ENCODE assay signal across 8 mouse cellular contexts in genomic region chr8:70541081-70541480, GRCm38 (mm10). TPM values are rescaled to one million over a fixed set of nuclear protein-coding genes. Genes with fewer than 3 reads are reported as not detected.
DNase-seq lines count a peak whose midpoint lies in the region; ATAC-seq and TF ChIP-seq lines count a peak whose summit lies in the region.

No protein-coding gene starts in this region.

- H3K4me2 ChIP-seq in embryonic facial prominence, embryonic 14.5 days (ENCODE audit: low read depth, low read length), result peak overlapping the region; percentile 87
- H3K4me2 ChIP-seq in intestine, embryonic 16.5 days (ENCODE audit: low read depth, low read length), result peak overlapping the region; percentile 93
- H3K4me2 ChIP-seq in myocyte (ENCODE audit: low read depth), result peak overlapping the region; percentile 97

- H3K9me3 ChIP-seq in embryonic facial prominence, embryonic 14.5 days (ENCODE audit: control insufficient read depth, low read length), result no peaks in the 10 kb centered on the region
- no peaks in the 10 kb centered on the region for H3K9me3 ChIP-seq in intestine, embryonic 16.5 days (ENCODE audit: control insufficient read depth, low read length)

- no peak overlapping the region for H3ac ChIP-seq in myocyte (ENCODE audit: control insufficient read depth, insufficient read length)

- no peak for TF ChIP-seq CTCF in left cerebral cortex, adult 2 months (IDR thresholded peaks at IDR 0.05)

- H3K4me3 ChIP-seq in left cerebral cortex, adult 2 months, result peak overlapping the region; percentile 70
- H3K4me3 ChIP-seq in embryonic facial prominence, embryonic 14.5 days (ENCODE audit: low read depth, low read length), result peak overlapping the region; percentile 73; the same call in 1 of the 2 replicates
- peak overlapping the region; percentile 83; the same call in 1 of the 2 replicates for H3K4me3 ChIP-seq in intestine, embryonic 16.5 days (ENCODE audit: low read length)
- H3K4me3 ChIP-seq in myocyte, result peak overlapping the region; percentile 91

- H3K4me1 ChIP-seq in embryonic facial prominence, embryonic 14.5 days (ENCODE audit: control insufficient read depth, insufficient read depth, low read length), result peaks cover 14% of the 10 kb centered on the region
- H3K4me1 ChIP-seq in intestine, embryonic 16.5 days (ENCODE audit: control insufficient read depth, insufficient read depth, low read length), result peaks cover 41% of the 10 kb centered on the region

- ATAC-seq in embryonic facial prominence, embryonic 14.5 days (ENCODE audit: low read depth), result no peak
- ATAC-seq in intestine, embryonic 16.5 days, result no peak
- no peak for ATAC-seq in granulocyte monocyte progenitor cell, adult 5-6 weeks (replicated peaks; ENCODE audit: poor library complexity, severe bottlenecking)

- 75% methylated on average over 5 of the region's 5 CpGs for WGBS in embryonic facial prominence, embryonic 14.5 days
- WGBS in intestine, embryonic 16.5 days, result 78% methylated on average over 5 of the region's 5 CpGs

- peak overlapping the region; percentile 84 for H3K9ac ChIP-seq in embryonic facial prominence, embryonic 14.5 days (ENCODE audit: low read depth, low read length)
- H3K9ac ChIP-seq in intestine, embryonic 16.5 days (ENCODE audit: low read depth, low read length), result peak overlapping the region; percentile 93

- TF ChIP-seq POLR2A in myocyte (IDR thresholded peaks at IDR 0.05; ENCODE audit: insufficient read length, low read depth), result no peak

- DNase-seq in left cerebral cortex, adult 2 months (ENCODE audit: extremely low spot score in 1 of 2, low spot score in 2 of 2), result no peak
- no peak for DNase-seq in left cerebral cortex, postnatal 10 days (ENCODE audit: extremely low spot score in 1 of 2, low spot score in 2 of 2)
- no peak for DNase-seq in embryonic facial prominence, embryonic 14.5 days (ENCODE audit: low spot score)
- DNase-seq in ovary, postnatal 10 days (ENCODE audit: low spot score), result no peak
- no peak for DNase-seq in thymus, postnatal 4 days

- no peak overlapping the region for H3K27ac ChIP-seq in left cerebral cortex, adult 2 months
- H3K27ac ChIP-seq in embryonic facial prominence, embryonic 14.5 days (replicated peaks; ENCODE audit: low read depth, low read length), result no peak overlapping the region
- H3K27ac ChIP-seq in intestine, embryonic 16.5 days (ENCODE audit: low read length), result peak overlapping the region; percentile 95; the same call in 1 of the 2 replicates

- peaks cover 10% of the 10 kb centered on the region for H3K36me3 ChIP-seq in embryonic facial prominence, embryonic 14.5 days (ENCODE audit: control insufficient read depth, insufficient read depth, low read length)
- H3K36me3 ChIP-seq in intestine, embryonic 16.5 days (ENCODE audit: control insufficient read depth, insufficient read depth, low read length), result 0 out of 2 replicates have a peak, but pooled peaks cover 3% of the 10 kb centered on the region
- peaks cover 5% of the 10 kb centered on the region for H3K36me3 ChIP-seq in myocyte (ENCODE audit: control insufficient read depth, insufficient read depth)

- intact Hi-C loops in left cerebral cortex, adult 2 months (cut with DNase I), result no loop called here
- intact Hi-C loops in left cerebral cortex, postnatal 10 days (cut with DNase I), result no loop called here

- H3K79me2 ChIP-seq in myocyte (ENCODE audit: control insufficient read depth, insufficient read depth), result peaks cover 61% of the 10 kb centered on the region

- no peaks in the 10 kb centered on the region for H3K27me3 ChIP-seq in embryonic facial prominence, embryonic 14.5 days (replicated peaks; ENCODE audit: control insufficient read depth, insufficient read depth, low read length)
- no peaks in the 10 kb centered on the region for H3K27me3 ChIP-seq in intestine, embryonic 16.5 days (replicated peaks; ENCODE audit: control insufficient read depth, insufficient read depth, low read length)
- H3K27me3 ChIP-seq in myocyte (ENCODE audit: control insufficient read depth, insufficient read depth, insufficient read length), result no peaks in the 10 kb centered on the region

TF ChIP-seq in myocyte, 11 proteins besides CTCF, POLR2A, EP300 and RAD21:
- TF ChIP-seq CEBPB (IDR thresholded peaks at IDR 0.05; ENCODE audit: insufficient read depth, poor library complexity, severe bottlenecking) (no peak), MYOG (IDR thresholded peaks at IDR 0.05; ENCODE audit: control insufficient read depth in 1 of 3, insufficient read depth in 1 of 3, insufficient read length in 2 of 3, low read depth in 2 of 3) (no peak)

RNA-seq across cellular contexts. Expression of gene Ell, which starts 1.8 kb away (rescaled TPM):
- total RNA-seq in left cerebral cortex, adult 2 months (2021), result 10 to 100 TPM; 18.6 to 20.8 TPM
- total RNA-seq in left cerebral cortex, postnatal 10 days (2021), result 10 to 100 TPM; 15.1 to 18.5 TPM
- 17.3 and 21.7 TPM in 2 replicates for polyA plus RNA-seq in embryonic facial prominence, embryonic 14.5 days (2014; fragmentation: Nextera tagmentation; extraction: Ambion mirVana)
- polyA plus RNA-seq in intestine, embryonic 16.5 days (2015; fragmentation: Nextera tagmentation; extraction: Ambion mirVana), result 16.6 and 17.7 TPM in 2 replicates
- polyA plus RNA-seq in myocyte (2012; fragmentation: generic; extraction: Trizol), result 12.7 TPM
- total RNA-seq in granulocyte monocyte progenitor cell, adult 5-6 weeks (2014; fragmentation: Nextera tagmentation), result 11.7 and 13.6 TPM in 2 replicates
- 5.5 and 5.7 TPM in 2 replicates for total RNA-seq in granulocyte monocyte progenitor cell, adult 5-6 weeks (2017)

RNA-seq across cellular contexts. Expression of gene Kxd1, which starts 13.3 kb away (rescaled TPM):
- total RNA-seq in left cerebral cortex, adult 2 months (2021), result 10 to 100 TPM; 39.8 to 44.4 TPM
- total RNA-seq in left cerebral cortex, postnatal 10 days (2021), result 10 to 100 TPM; 37.5 to 41.2 TPM
- 51.0 and 59.8 TPM in 2 replicates for polyA plus RNA-seq in embryonic facial prominence, embryonic 14.5 days (2014; fragmentation: Nextera tagmentation; extraction: Ambion mirVana)
- polyA plus RNA-seq in intestine, embryonic 16.5 days (2015; fragmentation: Nextera tagmentation; extraction: Ambion mirVana), result 65.3 and 67.3 TPM in 2 replicates
- polyA plus RNA-seq in myocyte (2012; fragmentation: generic; extraction: Trizol), result 73.8 TPM
- 83.7 and 84.5 TPM in 2 replicates for total RNA-seq in granulocyte monocyte progenitor cell, adult 5-6 weeks (2014; fragmentation: Nextera tagmentation)
- 68.7 and 74.4 TPM in 2 replicates for total RNA-seq in granulocyte monocyte progenitor cell, adult 5-6 weeks (2017)

RNA-seq across cellular contexts. Expression of gene Fkbp8, which starts 13.6 kb away (rescaled TPM):
- total RNA-seq in left cerebral cortex, adult 2 months (2021), result 100 to 1,000 TPM; 392 to 410 TPM
- total RNA-seq in left cerebral cortex, postnatal 10 days (2021), result 100 to 1,000 TPM; 361 to 375 TPM
- polyA plus RNA-seq in embryonic facial prominence, embryonic 14.5 days (2014; fragmentation: Nextera tagmentation; extraction: Ambion mirVana), result 202 and 234 TPM in 2 replicates
- polyA plus RNA-seq in intestine, embryonic 16.5 days (2015; fragmentation: Nextera tagmentation; extraction: Ambion mirVana), result 320 and 328 TPM in 2 replicates
- 329 TPM for polyA plus RNA-seq in myocyte (2012; fragmentation: generic; extraction: Trizol)
- 113 and 149 TPM in 2 replicates for total RNA-seq in granulocyte monocyte progenitor cell, adult 5-6 weeks (2014; fragmentation: Nextera tagmentation)
- 107 and 118 TPM in 2 replicates for total RNA-seq in granulocyte monocyte progenitor cell, adult 5-6 weeks (2017)

RNA-seq across cellular contexts. Expression of gene Uba52, which starts 30.5 kb away (rescaled TPM):
- 100 to 1,000 TPM; 788 to 861 TPM for total RNA-seq in left cerebral cortex, adult 2 months (2021)
- 1,000 to 10,000 TPM in 1 of 2 experiments, 100 to 1,000 TPM in 1; 991 to 1,007 TPM for total RNA-seq in left cerebral cortex, postnatal 10 days (2021)
- polyA plus RNA-seq in embryonic facial prominence, embryonic 14.5 days (2014; fragmentation: Nextera tagmentation; extraction: Ambion mirVana), result 991 and 1,091 TPM in 2 replicates
- polyA plus RNA-seq in intestine, embryonic 16.5 days (2015; fragmentation: Nextera tagmentation; extraction: Ambion mirVana), result 991 TPM in 2 replicates
- 2,253 TPM for polyA plus RNA-seq in myocyte (2012; fragmentation: generic; extraction: Trizol)
- total RNA-seq in granulocyte monocyte progenitor cell, adult 5-6 weeks (2014; fragmentation: Nextera tagmentation), result 2,675 and 2,799 TPM in 2 replicates
- total RNA-seq in granulocyte monocyte progenitor cell, adult 5-6 weeks (2017), result 3,231 and 3,572 TPM in 2 replicates

RNA-seq across cellular contexts. Expression of gene Rex1bd, which starts 34.5 kb away (rescaled TPM):
- total RNA-seq in left cerebral cortex, adult 2 months (2021), result 100 to 1,000 TPM; 108 to 110 TPM
- 100 to 1,000 TPM in 1 of 2 experiments, 10 to 100 TPM in 1; 95.1 to 106 TPM for total RNA-seq in left cerebral cortex, postnatal 10 days (2021)
- 144 and 148 TPM in 2 replicates for polyA plus RNA-seq in embryonic facial prominence, embryonic 14.5 days (2014; fragmentation: Nextera tagmentation; extraction: Ambion mirVana)
- 130 and 137 TPM in 2 replicates for polyA plus RNA-seq in intestine, embryonic 16.5 days (2015; fragmentation: Nextera tagmentation; extraction: Ambion mirVana)
- 259 TPM for polyA plus RNA-seq in myocyte (2012; fragmentation: generic; extraction: Trizol)
- 21.7 and 30.2 TPM in 2 replicates for total RNA-seq in granulocyte monocyte progenitor cell, adult 5-6 weeks (2014; fragmentation: Nextera tagmentation)
- total RNA-seq in granulocyte monocyte progenitor cell, adult 5-6 weeks (2017), result 33.4 and 64.9 TPM in 2 replicates
